Mouse (Mus musculus): ENCODE data around the gene Reln. TPM values are rescaled to one million over a fixed set of nuclear protein-coding genes. Genes with fewer than 3 reads are reported as not detected.
A peak's percentile ranks its signal among the peaks of the same experiment; 100 is the strongest.

Reln gene
- polyA plus RNA-seq, 1 experiment = 184 TPM

GRCm38 (mm10) chr5:22190333-22190732 lies 154.2 kb downstream of the Reln start:
- Histone ChIP-seq H3K27me3 (ENCODE audit: control insufficient read depth, insufficient read depth, low read length) (no peaks in the 10 kb centered on the region), H3K4me1 (ENCODE audit: control insufficient read depth, insufficient read depth, low read length) (peaks cover 8% of the 10 kb centered on the region), H3K27ac (ENCODE audit: insufficient read depth, low read length) (no peak overlapping the region), H3K4me3 (replicated peaks; ENCODE audit: insufficient read depth, low read depth, low read length) (no peak overlapping the region)
- TF ChIP-seq POLR2A (IDR thresholded peaks at IDR 0.05; ENCODE audit: borderline replicate concordance, insufficient read depth, low read length) = no peak
- TF ChIP-seq CTCF (IDR thresholded peaks at IDR 0.05; ENCODE audit: borderline replicate concordance, insufficient read depth, low read depth, low read length) = no peak
- WGBS = 36% methylated on average over 3 of the region's 3 CpGs
- no peak for DNase-seq

- TF ChIP-seq POLR2A (IDR thresholded peaks at IDR 0.05; ENCODE audit: borderline replicate concordance, insufficient read depth, low read length) (no peak), CTCF (IDR thresholded peaks at IDR 0.05; ENCODE audit: borderline replicate concordance, insufficient read depth, low read depth, low read length) (no peak)
- DNase-seq = no peak
- 58% methylated on average over 3 of the region's 3 CpGs for WGBS
Measured at GRCm38 (mm10) chr5:22187599-22187998, 156.9 kb downstream of the Reln start.

GRCm38 (mm10) chr5:22176480-22176879 lies 168.0 kb downstream of the Reln start:
- TF ChIP-seq POLR2A (IDR thresholded peaks at IDR 0.05; ENCODE audit: borderline replicate concordance, insufficient read depth, low read length) (no peak), CTCF (IDR thresholded peaks at IDR 0.05; ENCODE audit: borderline replicate concordance, insufficient read depth, low read depth, low read length) (no peak)
- WGBS = 16% methylated on average over 5 of the region's 5 CpGs
- no peak overlapping the region for H3K27ac ChIP-seq (ENCODE audit: insufficient read depth, low read length)
- H3K4me3 ChIP-seq (replicated peaks; ENCODE audit: insufficient read depth, low read depth, low read length) = no peak overlapping the region
- peaks cover 14% of the 10 kb centered on the region; the same call in 1 of the 2 replicates for H3K4me1 ChIP-seq (ENCODE audit: control insufficient read depth, insufficient read depth, low read length)
- peak in 1 of 2 experiments; percentile 39 for DNase-seq
- no peaks in the 10 kb centered on the region for H3K27me3 ChIP-seq (ENCODE audit: control insufficient read depth, insufficient read depth, low read length)

More at GRCm38 (mm10) chr5:22187599-22187998, 156.9 kb downstream of the Reln start:
- Histone ChIP-seq H3K4me3 (replicated peaks; ENCODE audit: insufficient read depth, low read depth, low read length) (no peak overlapping the region), H3K4me1 (ENCODE audit: control insufficient read depth, insufficient read depth, low read length) (peaks cover 8% of the 10 kb centered on the region), H3K27ac (ENCODE audit: insufficient read depth, low read length) (no peak overlapping the region), H3K27me3 (ENCODE audit: control insufficient read depth, insufficient read depth, low read length) (no peaks in the 10 kb centered on the region)

GRCm38 (mm10) chr5:22171336-22171735 lies 173.2 kb downstream of the Reln start:
- TF ChIP-seq CTCF (IDR thresholded peaks at IDR 0.05; ENCODE audit: borderline replicate concordance, insufficient read depth, low read depth, low read length) (no peak), POLR2A (IDR thresholded peaks at IDR 0.05; ENCODE audit: borderline replicate concordance, insufficient read depth, low read length) (no peak)
- Histone ChIP-seq H3K4me3 (replicated peaks; ENCODE audit: insufficient read depth, low read depth, low read length) (no peak overlapping the region), H3K27me3 (ENCODE audit: control insufficient read depth, insufficient read depth, low read length) (no peaks in the 10 kb centered on the region), H3K4me1 (ENCODE audit: control insufficient read depth, insufficient read depth, low read length) (peaks cover 6% of the 10 kb centered on the region; the same call in 1 of the 2 replicates), H3K27ac (ENCODE audit: insufficient read depth, low read length) (no peak overlapping the region)
- no peak for DNase-seq
- WGBS = 17% methylated on average over 5 of the region's 5 CpGs

GRCm38 (mm10) chr5:22164060-22164934 lies 180.2 kb downstream of the Reln start:
- TF ChIP-seq POLR2A (IDR thresholded peaks at IDR 0.05; ENCODE audit: borderline replicate concordance, insufficient read depth, low read length) = no peak
- TF ChIP-seq CTCF (IDR thresholded peaks at IDR 0.05; ENCODE audit: borderline replicate concordance, insufficient read depth, low read depth, low read length) = no peak
- Histone ChIP-seq H3K27me3 (ENCODE audit: control insufficient read depth, insufficient read depth, low read length) (no peaks in the 10 kb centered on the region), H3K4me3 (replicated peaks; ENCODE audit: insufficient read depth, low read depth, low read length) (no peak overlapping the region), H3K27ac (ENCODE audit: insufficient read depth, low read length) (peak overlapping the region; percentile 47; the same call in 1 of the 2 replicates), H3K4me1 (ENCODE audit: control insufficient read depth, insufficient read depth, low read length) (peaks cover 22% of the 10 kb centered on the region)
- 44% methylated on average over 10 of the region's 10 CpGs for WGBS
- no peak for DNase-seq

GRCm38 (mm10) chr5:22160935-22161334 lies 183.6 kb downstream of the Reln start:
- H3K27me3 ChIP-seq (ENCODE audit: control insufficient read depth, insufficient read depth, low read length) = no peaks in the 10 kb centered on the region
- TF ChIP-seq POLR2A (IDR thresholded peaks at IDR 0.05; ENCODE audit: borderline replicate concordance, insufficient read depth, low read length) = no peak
- 68% methylated on average over 2 of the region's 2 CpGs for WGBS
- peaks cover 22% of the 10 kb centered on the region for H3K4me1 ChIP-seq (ENCODE audit: control insufficient read depth, insufficient read depth, low read length)
- DNase-seq = no peak
- H3K27ac ChIP-seq (ENCODE audit: insufficient read depth, low read length) = no peak overlapping the region
- H3K4me3 ChIP-seq (replicated peaks; ENCODE audit: insufficient read depth, low read depth, low read length) = no peak overlapping the region

- no peak for DNase-seq
- 85% methylated on average over 11 of the region's 11 CpGs for WGBS
- no peak overlapping the region for H3K4me3 ChIP-seq (replicated peaks; ENCODE audit: insufficient read depth, low read depth, low read length)
- TF ChIP-seq POLR2A (IDR thresholded peaks at IDR 0.05; ENCODE audit: borderline replicate concordance, insufficient read depth, low read length) = no peak
- no peak for TF ChIP-seq CTCF (IDR thresholded peaks at IDR 0.05; ENCODE audit: borderline replicate concordance, insufficient read depth, low read depth, low read length)
- peaks cover 29% of the 10 kb centered on the region for H3K4me1 ChIP-seq (ENCODE audit: control insufficient read depth, insufficient read depth, low read length)
- H3K27me3 ChIP-seq (ENCODE audit: control insufficient read depth, insufficient read depth, low read length) = no peaks in the 10 kb centered on the region
- H3K27ac ChIP-seq (ENCODE audit: insufficient read depth, low read length) = no peak overlapping the region
Measured at GRCm38 (mm10) chr5:22158754-22159153, 185.7 kb downstream of the Reln start.

- TF ChIP-seq POLR2A (IDR thresholded peaks at IDR 0.05; ENCODE audit: borderline replicate concordance, insufficient read depth, low read length) = no peak
- TF ChIP-seq CTCF (IDR thresholded peaks at IDR 0.05; ENCODE audit: borderline replicate concordance, insufficient read depth, low read depth, low read length) = no peak
- Histone ChIP-seq H3K4me1 (ENCODE audit: control insufficient read depth, insufficient read depth, low read length) (peaks cover 17% of the 10 kb centered on the region), H3K4me3 (replicated peaks; ENCODE audit: insufficient read depth, low read depth, low read length) (no peak overlapping the region), H3K27ac (ENCODE audit: insufficient read depth, low read length) (peak overlapping the region; percentile 46), H3K27me3 (ENCODE audit: control insufficient read depth, insufficient read depth, low read length) (no peaks in the 10 kb centered on the region)
- 8% methylated on average over 6 of the region's 6 CpGs for WGBS
- DNase-seq = peak; percentile 82 to 91
Measured at GRCm38 (mm10) chr5:22153601-22154000, 190.9 kb downstream of the Reln start.

Measured in cerebellum, adult 2 months (tissue).